Mouse (Mus musculus) B cell, adult 67 days (primary cell): Measurements from ENCODE around the gene Olfr1254. TPM values are rescaled to one million over a fixed set of nuclear protein-coding genes. Genes with fewer than 3 reads are reported as not detected.

ENCODE experiments used
- total RNA-seq, 2 experiments: library from RNA; stranded (reverse); gene quantifications; 4 replicates each; pipeline ENCODE4 v1.2.4; 2023

Gene Olfr1254
- total RNA-seq, result not detected

GRCm38 (mm10) chr2:89793519-89793918 is at the start of gene Olfr1254:
Olfr1254 (minus strand) TSS chr2:89793619.

DNA sequence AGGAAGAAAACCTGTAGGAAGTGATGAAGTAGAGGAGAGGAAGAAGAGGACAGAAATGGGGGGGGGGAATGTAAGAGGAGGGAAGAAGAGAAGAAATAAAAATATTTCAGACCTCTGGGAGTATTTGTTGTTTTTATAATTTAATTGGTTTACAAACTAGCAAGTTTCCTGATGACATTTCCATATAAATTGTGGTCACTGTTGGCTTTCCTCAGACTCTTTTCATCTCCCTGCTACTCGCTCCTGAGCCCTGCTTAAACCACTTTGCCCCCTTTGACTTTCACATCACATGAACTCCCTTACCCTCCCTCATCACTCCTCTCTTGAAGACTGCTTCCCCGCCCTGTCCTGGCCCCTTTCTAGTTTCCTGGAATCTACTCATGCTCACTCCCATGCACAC is 48.0 kb upstream of the Olfr1254 start, which contains the start of gene Olfr1256:
TSS of gene Olfr1256 (minus strand) at position 101 of the 400 bp plus-strand sequence.

GRCm38 (mm10) chr2:89811751-89812150 is 18.3 kb upstream of the Olfr1254 start, which contains the start of gene Olfr1255:
Olfr1255 (plus strand) TSS chr2:89812051.

DNA sequence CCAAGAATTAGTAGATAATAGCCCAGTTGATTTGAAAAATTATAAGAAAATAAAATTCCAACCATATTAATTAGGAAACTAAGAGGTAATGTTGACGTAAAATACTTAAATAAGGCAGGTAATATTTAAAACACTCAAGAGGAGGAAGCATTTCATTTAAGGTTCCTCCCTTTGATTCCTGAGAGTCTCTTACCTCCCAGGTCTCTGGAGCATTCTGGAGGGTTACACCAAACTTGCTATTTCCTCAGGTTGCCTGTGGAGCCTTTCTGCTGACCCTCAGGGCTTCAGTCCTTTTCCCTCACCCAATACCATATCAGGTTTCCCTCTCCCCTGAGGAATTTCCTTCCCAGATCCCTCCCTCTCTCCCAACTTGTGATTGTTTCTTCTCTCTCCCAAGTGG is 36.4 kb downstream of the Olfr1254 start, which contains the start of gene Olfr1253:
TSS of gene Olfr1253 (minus strand) at position 101 of the 400 bp plus-strand sequence.

Other genes with a start within 250 kb of the Olfr1254 start
- not detected for gene Olfr1245, start 215.2 kb downstream of the Olfr1254 start, total RNA-seq
- not detected for gene Olfr1246, start 200.5 kb downstream of the Olfr1254 start, total RNA-seq
- gene Olfr1247, start 179.5 kb downstream of the Olfr1254 start, total RNA-seq, result under 1 TPM in 1 of 2 experiments, not detected in 1; 0.12 TPM
- gene Olfr1248, start 175.4 kb downstream of the Olfr1254 start, total RNA-seq, result not detected
- not detected for gene Olfr1249, start 158.6 kb downstream of the Olfr1254 start, total RNA-seq
- not detected for gene Olfr1250, start 132.2 kb downstream of the Olfr1254 start, total RNA-seq
- not detected for gene Olfr1251, start 121.7 kb downstream of the Olfr1254 start, total RNA-seq
- gene Olfr1252, start 68.6 kb downstream of the Olfr1254 start, total RNA-seq, result not detected
- not detected for gene Olfr1253, start 36.5 kb downstream of the Olfr1254 start, total RNA-seq
- not detected for gene Olfr1255, start 18.4 kb upstream of the Olfr1254 start, total RNA-seq
- gene Olfr1256, start 47.9 kb upstream of the Olfr1254 start, total RNA-seq, result not detected
- not detected for gene Olfr48, start 54.6 kb upstream of the Olfr1254 start, total RNA-seq
- gene Olfr1257, start 84.8 kb upstream of the Olfr1254 start, total RNA-seq, result not detected
- not detected for gene Olfr1258, start 133.7 kb upstream of the Olfr1254 start, total RNA-seq
- gene Olfr1259, start 155.0 kb upstream of the Olfr1254 start, total RNA-seq, result not detected
- not detected for gene Olfr1260, start 180.7 kb upstream of the Olfr1254 start, total RNA-seq
- gene Olfr1261, start 197.6 kb upstream of the Olfr1254 start, total RNA-seq, result not detected
- gene Olfr1262, start 206.5 kb upstream of the Olfr1254 start, total RNA-seq, result not detected
- gene Olfr1263, start 218.5 kb upstream of the Olfr1254 start, total RNA-seq, result not detected
- not detected for gene Olfr1264, start 232.0 kb upstream of the Olfr1254 start, total RNA-seq
- gene Olfr1265, start 241.7 kb upstream of the Olfr1254 start, total RNA-seq, result not detected